Mouse (Mus musculus): ENCODE results near the gene Slco2a1. TPM values are rescaled to one million over a fixed set of nuclear protein-coding genes. Genes with fewer than 3 reads are reported as not detected.
A peak's percentile ranks its signal among the peaks of the same experiment; 100 is the strongest.

The Slco2a1 gene
- polyA plus RNA-seq, 1 experiment: 3.6 TPM

- peak in 1 of 2 experiments; percentile 62 for DNase-seq
- Histone ChIP-seq H3K4me3 (replicated peaks; ENCODE audit: insufficient read depth, low read depth, low read length) (no peak overlapping the region), H3K27ac (ENCODE audit: insufficient read depth, low read length) (peak overlapping the region; percentile 41; the same call in 1 of the 2 replicates), H3K27me3 (ENCODE audit: control insufficient read depth, insufficient read depth, low read length) (no peaks in the 10 kb centered on the region), H3K4me1 (ENCODE audit: control insufficient read depth, insufficient read depth, low read length) (peaks cover 57% of the 10 kb centered on the region)
- 9% methylated on average over 9 of the region's 9 CpGs for WGBS
- TF ChIP-seq CTCF (IDR thresholded peaks at IDR 0.05; ENCODE audit: borderline replicate concordance, insufficient read depth, low read depth, low read length) (no peak), POLR2A (IDR thresholded peaks at IDR 0.05; ENCODE audit: borderline replicate concordance, insufficient read depth, low read length) (no peak)
These were observed 146.0 kb downstream of the Slco2a1 start for GRCm38 (mm10) chr9:103134450-103135030.

GRCm38 (mm10) chr9:103139481-103139880 is 151.0 kb downstream of the Slco2a1 start:
- 22% methylated on average over 6 of the region's 6 CpGs for WGBS
- Histone ChIP-seq H3K4me1 (ENCODE audit: control insufficient read depth, insufficient read depth, low read length) (peaks cover 42% of the 10 kb centered on the region), H3K4me3 (replicated peaks; ENCODE audit: insufficient read depth, low read depth, low read length) (no peak overlapping the region), H3K27ac (ENCODE audit: insufficient read depth, low read length) (0 out of 2 replicates have a peak overlapping the region, but pooled peaks have one; percentile 0), H3K27me3 (ENCODE audit: control insufficient read depth, insufficient read depth, low read length) (no peaks in the 10 kb centered on the region)
- TF ChIP-seq CTCF (IDR thresholded peaks at IDR 0.05; ENCODE audit: borderline replicate concordance, insufficient read depth, low read depth, low read length) (no peak), POLR2A (IDR thresholded peaks at IDR 0.05; ENCODE audit: borderline replicate concordance, insufficient read depth, low read length) (no peak)
- no peak for DNase-seq

- Histone ChIP-seq H3K4me3 (replicated peaks; ENCODE audit: insufficient read depth, low read depth, low read length) (no peak overlapping the region), H3K27me3 (ENCODE audit: control insufficient read depth, insufficient read depth, low read length) (no peaks in the 10 kb centered on the region), H3K4me1 (ENCODE audit: control insufficient read depth, insufficient read depth, low read length) (peaks cover 38% of the 10 kb centered on the region), H3K27ac (ENCODE audit: insufficient read depth, low read length) (no peak overlapping the region)
- no peak for DNase-seq
- TF ChIP-seq CTCF (IDR thresholded peaks at IDR 0.05; ENCODE audit: borderline replicate concordance, insufficient read depth, low read depth, low read length) (no peak), POLR2A (IDR thresholded peaks at IDR 0.05; ENCODE audit: borderline replicate concordance, insufficient read depth, low read length) (no peak)
- 85% methylated on average over 6 of the region's 6 CpGs for WGBS
These were observed 151.9 kb downstream of the Slco2a1 start for GRCm38 (mm10) chr9:103140384-103140783.

- no peak for DNase-seq
- H3K4me1 ChIP-seq (ENCODE audit: control insufficient read depth, insufficient read depth, low read length): peaks cover 38% of the 10 kb centered on the region
- H3K27ac ChIP-seq (ENCODE audit: insufficient read depth, low read length): no peak overlapping the region
- no peaks in the 10 kb centered on the region for H3K27me3 ChIP-seq (ENCODE audit: control insufficient read depth, insufficient read depth, low read length)
- H3K4me3 ChIP-seq (replicated peaks; ENCODE audit: insufficient read depth, low read depth, low read length): no peak overlapping the region
- WGBS: 89% methylated on average over 7 of the region's 7 CpGs
- TF ChIP-seq POLR2A (IDR thresholded peaks at IDR 0.05; ENCODE audit: borderline replicate concordance, insufficient read depth, low read length) (no peak), CTCF (IDR thresholded peaks at IDR 0.05; ENCODE audit: borderline replicate concordance, insufficient read depth, low read depth, low read length) (no peak)
These were observed 152.8 kb downstream of the Slco2a1 start for GRCm38 (mm10) chr9:103141266-103141665.

- Histone ChIP-seq H3K4me1 (ENCODE audit: control insufficient read depth, insufficient read depth, low read length) (peaks cover 26% of the 10 kb centered on the region), H3K27ac (ENCODE audit: insufficient read depth, low read length) (no peak overlapping the region), H3K27me3 (ENCODE audit: control insufficient read depth, insufficient read depth, low read length) (no peaks in the 10 kb centered on the region), H3K4me3 (replicated peaks; ENCODE audit: insufficient read depth, low read depth, low read length) (no peak overlapping the region)
- 26% methylated on average over 4 of the region's 4 CpGs for WGBS
- TF ChIP-seq CTCF (IDR thresholded peaks at IDR 0.05; ENCODE audit: borderline replicate concordance, insufficient read depth, low read depth, low read length): no peak
- no peak for TF ChIP-seq POLR2A (IDR thresholded peaks at IDR 0.05; ENCODE audit: borderline replicate concordance, insufficient read depth, low read length)
- no peak for DNase-seq
These were observed 155.4 kb downstream of the Slco2a1 start for GRCm38 (mm10) chr9:103143881-103144280.

GRCm38 (mm10) chr9:103145351-103145750 is 156.8 kb downstream of the Slco2a1 start:
- no peak overlapping the region for H3K4me3 ChIP-seq (replicated peaks; ENCODE audit: insufficient read depth, low read depth, low read length)
- 38% methylated on average over 5 of the region's 5 CpGs for WGBS
- no peak for TF ChIP-seq POLR2A (IDR thresholded peaks at IDR 0.05; ENCODE audit: borderline replicate concordance, insufficient read depth, low read length)
- TF ChIP-seq CTCF (IDR thresholded peaks at IDR 0.05; ENCODE audit: borderline replicate concordance, insufficient read depth, low read depth, low read length): no peak
- no peak overlapping the region for H3K27ac ChIP-seq (ENCODE audit: insufficient read depth, low read length)
- H3K4me1 ChIP-seq (ENCODE audit: control insufficient read depth, insufficient read depth, low read length): peaks cover 22% of the 10 kb centered on the region
- no peaks in the 10 kb centered on the region for H3K27me3 ChIP-seq (ENCODE audit: control insufficient read depth, insufficient read depth, low read length)
- DNase-seq: no peak

Other genes with a start within 250 kb of the Slco2a1 start
- gene Ryk, start 153.8 kb upstream of the Slco2a1 start, polyA plus RNA-seq (2012; rRNA removed): 34.6 and 37.5 TPM in 2 replicates
- 188 and 199 TPM in 2 replicates for gene Rab6b, start 123.1 kb downstream of the Slco2a1 start, polyA plus RNA-seq (2012; rRNA removed)
- 48.8 and 51.5 TPM in 2 replicates for gene Srprb, start 213.4 kb downstream of the Slco2a1 start, polyA plus RNA-seq (2012; rRNA removed)
- 0.39 TPM in 1 of 2 replicates, not detected in the other for gene Gm20425, start 241.6 kb downstream of the Slco2a1 start, polyA plus RNA-seq (2012; rRNA removed)
- gene Trf, start 241.7 kb downstream of the Slco2a1 start, polyA plus RNA-seq (2012; rRNA removed): 936 and 1,078 TPM in 2 replicates

Data from cerebellum, adult 2 months (tissue).